Mouse (Mus musculus) embryonic facial prominence, embryonic 14.5 days (tissue): ENCODE measurements around the gene C2cd2. TPM values are rescaled to one million over a fixed set of nuclear protein-coding genes. Genes with fewer than 3 reads are reported as not detected.

Experiments
- ATAC-seq: fragments of 200-750 bp; cut with Nextera tagmentation; 2 replicates; pipeline ENCODE4 v1.8.0; 2017; ENCODE audit warnings: low read depth, moderate number of reproducible peaks, moderate TSS enrichment
- DNase-seq: peaks from one replicate; pipeline ENCODE4 v3.0.0-alpha.2; 2015; ENCODE audit warnings: low spot score
- H3K27ac ChIP-seq: fragments of 300-500 bp; sonication (generic); replicated peaks from 2 replicates; pipeline ENCODE4 v1.5.1; 2014; ENCODE audit warnings: low read depth, mild to moderate bottlenecking, low read length, moderate library complexity
- H3K27me3 ChIP-seq: fragments of 300-500 bp; sonication (generic); replicated peaks from 2 replicates; pipeline ENCODE4 v1.6.1; 2014; ENCODE audit warnings: low read length; ENCODE audit not compliant: control insufficient read depth, insufficient read depth
- H3K36me3 ChIP-seq: fragments of 300-500 bp; sonication (generic); 2 replicates; pipeline ENCODE4 v1.6.1; 2014; ENCODE audit warnings: low read length, mixed read lengths; ENCODE audit not compliant: control insufficient read depth, insufficient read depth
- H3K4me1 ChIP-seq: fragments of 300-500 bp; sonication (generic); 2 replicates; pipeline ENCODE4 v1.6.1; 2014; ENCODE audit warnings: antibody characterized with exemption, low read length; ENCODE audit not compliant: control insufficient read depth, insufficient read depth
- H3K4me2 ChIP-seq: fragments of 300-500 bp; sonication (generic); 2 replicates; pipeline ENCODE4 v1.6.1; 2014; ENCODE audit warnings: low read depth, mild to moderate bottlenecking, low read length, moderate library complexity, mixed read lengths
- H3K4me3 ChIP-seq: fragments of 300-500 bp; sonication (generic); 2 replicates; pipeline ENCODE4 v1.5.1; 2014; ENCODE audit warnings: low read depth, mild to moderate bottlenecking, low read length
- H3K9ac ChIP-seq: fragments of 300-500 bp; sonication (generic); 2 replicates; pipeline ENCODE4 v1.6.1; 2014; ENCODE audit warnings: low read depth, mild to moderate bottlenecking, low read length, moderate library complexity, mixed read lengths
- H3K9me3 ChIP-seq: fragments of 300-500 bp; sonication (generic); 2 replicates; pipeline ENCODE4 v1.6.1; 2016; ENCODE audit warnings: low read length; ENCODE audit not compliant: control insufficient read depth
- WGBS: fragments of 180-500 bp; shearing (Covaris S2); extraction: QIAGEN DNeasy Blood & Tissue Kit; methylation state at CpG from one replicate; pipeline ENCODE4 v1.1.7; 2014; 5-methylcytosine and 5-hydroxymethylcytosine counted together
- polyA plus RNA-seq: library from polyadenylated mRNA; unstranded; fragments of >200 nt; fragmentation: Nextera tagmentation; extraction: Ambion mirVana; gene quantifications from 2 replicates; pipeline ENCODE4 v1.2.1, GENCODE M21; 2014

The C2cd2 gene
- polyA plus RNA-seq, 1 experiment from 2014 or later, result 24.5 TPM

DNA sequence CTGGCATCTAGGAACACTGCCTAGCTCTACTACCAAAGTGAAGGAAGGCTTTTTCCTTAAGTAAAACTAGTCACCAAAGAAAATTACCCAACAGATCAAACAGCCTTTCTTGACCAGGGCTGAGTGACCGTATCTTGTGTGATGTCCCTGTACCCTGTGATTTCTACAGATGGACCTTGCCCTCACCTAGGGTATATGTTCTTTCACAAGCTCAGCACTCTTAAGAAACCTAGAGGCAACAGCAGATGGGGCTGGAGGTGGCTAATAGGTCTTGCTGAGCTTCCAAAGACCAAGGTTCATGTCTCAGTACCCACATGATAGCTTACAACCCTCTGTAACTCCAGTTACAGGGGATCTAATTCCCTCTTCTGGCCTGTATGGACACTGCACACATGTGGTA lies 134.2 kb downstream of the C2cd2 start:
- no peak for ATAC-seq
- Histone ChIP-seq H3K4me1 (no peaks in the 10 kb centered on the region), H3K27ac (no peak overlapping the region), H3K4me2 (no peak overlapping the region), H3K27me3 (no peaks in the 10 kb centered on the region), H3K9me3 (no peaks in the 10 kb centered on the region), H3K36me3 (peaks cover 69% of the 10 kb centered on the region), H3K4me3 (no peak overlapping the region), H3K9ac (no peak overlapping the region)
- no peak for DNase-seq
- 100% methylated on average over 1 of the region's 1 CpGs for WGBS

- WGBS, result 96% methylated on average over 6 of the region's 6 CpGs
- peaks cover 70% of the 10 kb centered on the region for H3K36me3 ChIP-seq
- H3K4me1 ChIP-seq, result no peaks in the 10 kb centered on the region
- H3K9ac ChIP-seq, result no peak overlapping the region
- no peak overlapping the region for H3K4me2 ChIP-seq
- ATAC-seq (no peak), DNase-seq (no peak)
- H3K27ac ChIP-seq, result no peak overlapping the region
- no peaks in the 10 kb centered on the region for H3K27me3 ChIP-seq
- no peaks in the 10 kb centered on the region for H3K9me3 ChIP-seq
- no peak overlapping the region for H3K4me3 ChIP-seq
These were observed 138.9 kb downstream of the C2cd2 start for GRCm38 (mm10) chr16:97823311-97824007.

DNA sequence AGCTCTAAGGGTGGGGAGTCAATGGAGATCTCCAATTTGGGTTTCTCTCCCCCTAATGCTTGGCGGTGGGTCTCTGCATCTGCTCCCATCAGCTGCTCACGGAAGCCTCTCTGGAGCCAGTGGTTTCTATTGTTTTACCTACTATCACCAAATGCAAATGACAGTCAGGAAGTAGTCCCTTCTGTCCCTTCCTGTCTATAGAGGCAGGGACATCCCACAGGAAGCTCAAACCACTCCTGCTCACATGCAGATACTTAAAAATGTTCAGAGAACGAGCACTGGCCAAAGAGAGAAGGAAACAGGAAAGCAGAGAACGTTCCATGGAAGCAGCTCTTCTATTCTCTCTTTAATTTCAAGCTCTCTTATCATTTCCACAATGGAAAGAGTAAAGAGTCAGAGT lies 142.9 kb downstream of the C2cd2 start:
- DNase-seq (no peak), ATAC-seq (no peak)
- Histone ChIP-seq H3K27me3 (no peaks in the 10 kb centered on the region), H3K4me1 (no peaks in the 10 kb centered on the region), H3K9me3 (no peaks in the 10 kb centered on the region), H3K4me2 (no peak overlapping the region), H3K27ac (no peak overlapping the region), H3K36me3 (peaks cover 81% of the 10 kb centered on the region), H3K9ac (no peak overlapping the region), H3K4me3 (no peak overlapping the region)
- 84% methylated on average over 4 of the region's 4 CpGs for WGBS

GRCm38 (mm10) chr16:97817414-97817813 lies 145.0 kb downstream of the C2cd2 start:
- H3K27me3 ChIP-seq, result no peaks in the 10 kb centered on the region
- H3K4me1 ChIP-seq, result no peaks in the 10 kb centered on the region
- H3K4me2 ChIP-seq, result no peak overlapping the region
- H3K36me3 ChIP-seq, result peaks cover 93% of the 10 kb centered on the region
- DNase-seq (no peak), ATAC-seq (no peak)
- WGBS, result 88% methylated on average over 1 of the region's 1 CpGs
- no peak overlapping the region for H3K9ac ChIP-seq
- H3K27ac ChIP-seq, result no peak overlapping the region
- H3K4me3 ChIP-seq, result no peak overlapping the region
- no peaks in the 10 kb centered on the region for H3K9me3 ChIP-seq

GRCm38 (mm10) chr16:97815269-97815668 lies 147.1 kb downstream of the C2cd2 start:
- WGBS, result 85% methylated on average over 5 of the region's 5 CpGs
- H3K36me3 ChIP-seq, result peaks cover 97% of the 10 kb centered on the region
- no peaks in the 10 kb centered on the region for H3K9me3 ChIP-seq
- H3K9ac ChIP-seq, result no peak overlapping the region
- no peak overlapping the region for H3K4me3 ChIP-seq
- no peak overlapping the region for H3K27ac ChIP-seq
- H3K4me2 ChIP-seq, result no peak overlapping the region
- no peaks in the 10 kb centered on the region for H3K4me1 ChIP-seq
- ATAC-seq (no peak), DNase-seq (no peak)
- no peaks in the 10 kb centered on the region for H3K27me3 ChIP-seq

GRCm38 (mm10) chr16:97814060-97814459 lies 148.3 kb downstream of the C2cd2 start:
- H3K27me3 ChIP-seq, result no peaks in the 10 kb centered on the region
- H3K27ac ChIP-seq, result no peak overlapping the region
- peaks cover 97% of the 10 kb centered on the region for H3K36me3 ChIP-seq
- 95% methylated on average over 2 of the region's 2 CpGs for WGBS
- ATAC-seq (no peak), DNase-seq (no peak)
- no peaks in the 10 kb centered on the region for H3K4me1 ChIP-seq
- no peak overlapping the region for H3K4me3 ChIP-seq
- no peak overlapping the region for H3K9ac ChIP-seq
- H3K9me3 ChIP-seq, result no peaks in the 10 kb centered on the region
- no peak overlapping the region for H3K4me2 ChIP-seq

GRCm38 (mm10) chr16:97808881-97809280 lies 153.5 kb downstream of the C2cd2 start:
- H3K27me3 ChIP-seq, result no peaks in the 10 kb centered on the region
- no peak overlapping the region for H3K9ac ChIP-seq
- H3K9me3 ChIP-seq, result no peaks in the 10 kb centered on the region
- no peak overlapping the region for H3K27ac ChIP-seq
- no peaks in the 10 kb centered on the region for H3K4me1 ChIP-seq
- WGBS, result 93% methylated on average over 3 of the region's 3 CpGs
- H3K36me3 ChIP-seq, result peaks cover 98% of the 10 kb centered on the region
- DNase-seq (no peak), ATAC-seq (no peak)
- no peak overlapping the region for H3K4me2 ChIP-seq
- no peak overlapping the region for H3K4me3 ChIP-seq

- DNase-seq, result no peak
- 96% methylated on average over 3 of the region's 3 CpGs for WGBS
- ATAC-seq, result no peak
- Histone ChIP-seq H3K36me3 (peaks cover 95% of the 10 kb centered on the region), H3K4me1 (no peaks in the 10 kb centered on the region), H3K9ac (no peak overlapping the region), H3K27me3 (no peaks in the 10 kb centered on the region), H3K9me3 (no peaks in the 10 kb centered on the region), H3K27ac (no peak overlapping the region), H3K4me3 (no peak overlapping the region), H3K4me2 (no peak overlapping the region)
These were observed 156.8 kb downstream of the C2cd2 start for GRCm38 (mm10) chr16:97805646-97806045.
